ENCODE assay signal across 7 mouse cellular contexts in the genomic region with DNA sequence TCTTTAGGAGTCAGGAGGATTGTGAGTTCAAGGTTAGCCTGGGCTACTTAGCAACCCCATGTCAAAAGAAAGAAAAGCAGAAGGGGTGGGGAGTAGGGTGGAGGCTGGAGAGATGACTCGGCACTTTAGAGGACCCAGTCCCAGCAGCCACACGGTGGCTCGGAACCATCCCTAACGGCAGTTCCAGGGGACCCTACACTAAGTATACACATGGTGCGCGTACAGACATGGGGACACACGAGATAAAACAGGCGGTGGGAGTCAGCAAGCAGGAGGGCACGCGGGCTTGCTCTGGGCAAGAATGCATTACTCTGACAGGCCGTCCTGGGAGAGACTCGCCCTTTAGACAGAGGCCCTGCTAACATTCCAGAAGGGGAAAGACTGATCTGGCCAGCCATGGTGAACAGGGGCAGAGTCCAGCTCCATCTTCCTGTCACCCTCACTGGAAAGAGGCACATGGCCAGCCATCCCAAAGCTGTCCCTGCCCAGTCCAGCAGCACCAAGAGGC. TPM values are rescaled to one million over a fixed set of nuclear protein-coding genes. Genes with fewer than 3 reads are reported as not detected.
DNase-seq lines count a peak whose midpoint lies in the region; ATAC-seq lines count a peak whose summit lies in the region.

No protein-coding gene starts in this region.

- peak; percentile 27 for DNase-seq in 3T3-L1 (ENCODE audit: low read depth, low spot score)
- peak; percentile 59 for DNase-seq in 416B (ENCODE audit: low read depth)
- DNase-seq in heart, postnatal 4 days = peak; percentile 36
- DNase-seq in liver, embryonic 13.5 days = peak; percentile 42
- DNase-seq in left cerebral cortex, postnatal 10 days (ENCODE audit: extremely low spot score in 1 of 2, low spot score in 2 of 2) = no peak
- DNase-seq in forebrain, embryonic 11.5 days (ENCODE audit: low spot score) = no peak

- 8% methylated on average over 12 of the region's 12 CpGs for WGBS in liver, embryonic 13.5 days (ENCODE audit: insufficient replicate concordance)
- 78% methylated on average over 12 of the region's 12 CpGs for WGBS in forebrain, embryonic 11.5 days
- 76% methylated on average over 12 of the region's 12 CpGs for WGBS in hindbrain, embryonic 16.5 days

- peak overlapping the region; percentile 53 for H3K4me2 ChIP-seq in liver, embryonic 13.5 days
- no peak overlapping the region for H3K4me2 ChIP-seq in forebrain, embryonic 11.5 days (ENCODE audit: low read depth, low read length, severe bottlenecking)
- H3K4me2 ChIP-seq in hindbrain, embryonic 16.5 days (ENCODE audit: low read length) = no peak overlapping the region

- H3K9ac ChIP-seq in liver, embryonic 13.5 days = peak overlapping the region; percentile 49
- H3K9ac ChIP-seq in forebrain, embryonic 11.5 days (ENCODE audit: low read length) = no peak overlapping the region
- H3K9ac ChIP-seq in hindbrain, embryonic 16.5 days (ENCODE audit: low read depth, low read length) = no peak overlapping the region

- peak overlapping the region; percentile 80 for H3K27ac ChIP-seq in liver, embryonic 13.5 days
- no peak overlapping the region for H3K27ac ChIP-seq in forebrain, embryonic 11.5 days (ENCODE audit: low read depth, low read length)
- no peak overlapping the region for H3K27ac ChIP-seq in hindbrain, embryonic 16.5 days (ENCODE audit: low read depth, low read length)

- no peaks in the 10 kb centered on the region for H3K27me3 ChIP-seq in liver, embryonic 13.5 days
- no peaks in the 10 kb centered on the region for H3K27me3 ChIP-seq in forebrain, embryonic 11.5 days (ENCODE audit: control insufficient read depth, insufficient read depth, low read length)
- no peaks in the 10 kb centered on the region for H3K27me3 ChIP-seq in hindbrain, embryonic 16.5 days (replicated peaks; ENCODE audit: control insufficient read depth, insufficient read depth, low read length)

- peaks cover 79% of the 10 kb centered on the region for H3K4me1 ChIP-seq in liver, embryonic 13.5 days (replicated peaks)
- H3K4me1 ChIP-seq in forebrain, embryonic 11.5 days (replicated peaks; ENCODE audit: control insufficient read depth, insufficient read depth, low read length) = no peaks in the 10 kb centered on the region
- H3K4me1 ChIP-seq in hindbrain, embryonic 16.5 days (ENCODE audit: control insufficient read depth, insufficient read depth, low read depth, low read length) = no peaks in the 10 kb centered on the region

- intact Hi-C loops in left cerebral cortex, postnatal 10 days (cut with DNase I) = no loop called here

- H3K9me3 ChIP-seq in liver, embryonic 13.5 days (replicated peaks) = no peaks in the 10 kb centered on the region
- H3K9me3 ChIP-seq in forebrain, embryonic 11.5 days (ENCODE audit: control insufficient read depth, low read length) = no peaks in the 10 kb centered on the region
- H3K9me3 ChIP-seq in hindbrain, embryonic 16.5 days (ENCODE audit: control insufficient read depth, low read length) = no peaks in the 10 kb centered on the region

- H3K36me3 ChIP-seq in liver, embryonic 13.5 days = peaks cover 14% of the 10 kb centered on the region
- no peaks in the 10 kb centered on the region for H3K36me3 ChIP-seq in forebrain, embryonic 11.5 days (ENCODE audit: control insufficient read depth, insufficient read depth, low read length)
- no peaks in the 10 kb centered on the region for H3K36me3 ChIP-seq in hindbrain, embryonic 16.5 days (ENCODE audit: control insufficient read depth, insufficient read depth, low read length)

- peak overlapping the region; percentile 18; the same call in 1 of the 2 replicates for H3K4me3 ChIP-seq in liver, embryonic 13.5 days (replicated peaks)
- no peak overlapping the region for H3K4me3 ChIP-seq in forebrain, embryonic 11.5 days (ENCODE audit: low read depth, low read length)
- H3K4me3 ChIP-seq in hindbrain, embryonic 16.5 days (ENCODE audit: low read length) = no peak overlapping the region

- peak; percentile 72 for ATAC-seq in liver, embryonic 13.5 days (ENCODE audit: low read depth)
- ATAC-seq in forebrain, embryonic 11.5 days (replicated peaks; ENCODE audit: low FRiP score) = no peak
- no peak for ATAC-seq in hindbrain, embryonic 16.5 days

RNA-seq across cellular contexts. Expression of gene H6pd, which starts 6.7 kb away (rescaled TPM):
- 10 to 100 TPM; 34.1 to 35.2 TPM for total RNA-seq in heart, postnatal 4 days (2021)
- polyA plus RNA-seq in liver, embryonic 13.5 days (2015; fragmentation: Nextera tagmentation; extraction: Ambion mirVana) = 6.8 and 7.3 TPM in 2 replicates
- 10 to 100 TPM; 13.7 to 17.0 TPM for total RNA-seq in left cerebral cortex, postnatal 10 days (2021)
- polyA plus RNA-seq in forebrain, embryonic 11.5 days (2014; fragmentation: Nextera tagmentation; extraction: Ambion mirVana) = 2.1 and 2.5 TPM in 2 replicates
- polyA plus RNA-seq in hindbrain, embryonic 16.5 days (2015; fragmentation: Nextera tagmentation; extraction: Ambion mirVana) = 2.9 and 3.5 TPM in 2 replicates

RNA-seq across cellular contexts. Expression of gene Spsb1, which starts 47.2 kb away (rescaled TPM):
- 10 to 100 TPM; 26.2 to 26.7 TPM for total RNA-seq in heart, postnatal 4 days (2021)
- 0.61 and 0.97 TPM in 2 replicates for polyA plus RNA-seq in liver, embryonic 13.5 days (2015; fragmentation: Nextera tagmentation; extraction: Ambion mirVana)
- total RNA-seq in left cerebral cortex, postnatal 10 days (2021) = 10 to 100 TPM; 16.5 to 22.0 TPM
- 7.5 and 7.8 TPM in 2 replicates for polyA plus RNA-seq in forebrain, embryonic 11.5 days (2014; fragmentation: Nextera tagmentation; extraction: Ambion mirVana)
- polyA plus RNA-seq in hindbrain, embryonic 16.5 days (2015; fragmentation: Nextera tagmentation; extraction: Ambion mirVana) = 10.1 TPM in 2 replicates

Comparison
In these comparisons a context has a peak if more than half of its experiments do, and no peak if none do; other contexts are left out.
1. DNase-seq: peak in 3T3-L1 (single experiment), 416B (single experiment), heart, postnatal 4 days (single experiment) and liver, embryonic 13.5 days (single experiment); none in left cerebral cortex, postnatal 10 days (0 of 2) and forebrain, embryonic 11.5 days (single experiment).